Mouse (Mus musculus): ENCODE measurements around the gene Ctnnbl1. TPM values are rescaled to one million over a fixed set of nuclear protein-coding genes. Genes with fewer than 3 reads are reported as not detected.

Gene Ctnnbl1
- polyA plus RNA-seq, 1 experiment from 2014 or later = 54.7 TPM

DNA sequence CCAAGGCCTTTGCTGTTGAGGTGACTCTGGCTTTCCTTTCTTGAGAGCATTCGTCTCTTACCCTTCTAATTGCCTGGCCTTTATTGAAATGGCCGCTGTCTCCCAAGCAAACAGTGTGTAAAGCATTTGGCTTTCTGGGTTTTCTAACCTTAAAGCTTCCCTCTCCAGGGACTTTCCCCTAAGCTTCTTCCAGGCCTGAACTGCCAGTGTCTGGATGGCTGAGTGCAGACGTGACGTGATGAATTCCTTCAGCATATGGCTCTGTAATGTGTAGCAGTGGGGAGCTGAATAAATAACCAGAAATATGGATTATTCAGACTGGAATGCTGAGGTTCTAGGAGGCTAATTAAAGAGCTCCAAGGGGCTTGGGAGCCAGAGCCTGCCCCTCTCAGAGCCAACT lies 84.1 kb downstream of the Ctnnbl1 start:
- no peaks in the 10 kb centered on the region for H3K9me3 ChIP-seq (ENCODE audit: control insufficient read depth, low read length)
- H3K27ac ChIP-seq (ENCODE audit: low read length) = no peak overlapping the region
- ATAC-seq (ENCODE audit: low read depth) = no peak
- 87% methylated on average over 4 of the region's 4 CpGs for WGBS
- no peak overlapping the region for H3K9ac ChIP-seq (ENCODE audit: low read length)
- no peaks in the 10 kb centered on the region for H3K4me1 ChIP-seq (replicated peaks; ENCODE audit: control insufficient read depth, insufficient read depth, low read length)
- no peak overlapping the region for H3K4me3 ChIP-seq (ENCODE audit: low read length)
- peaks cover 4% of the 10 kb centered on the region; the same call in 1 of the 2 replicates for H3K36me3 ChIP-seq (ENCODE audit: control insufficient read depth, insufficient read depth, low read length)
- no peaks in the 10 kb centered on the region for H3K27me3 ChIP-seq (ENCODE audit: control insufficient read depth, insufficient read depth, low read depth, low read length)
- H3K4me2 ChIP-seq (ENCODE audit: low read depth, low read length) = no peak overlapping the region

DNA sequence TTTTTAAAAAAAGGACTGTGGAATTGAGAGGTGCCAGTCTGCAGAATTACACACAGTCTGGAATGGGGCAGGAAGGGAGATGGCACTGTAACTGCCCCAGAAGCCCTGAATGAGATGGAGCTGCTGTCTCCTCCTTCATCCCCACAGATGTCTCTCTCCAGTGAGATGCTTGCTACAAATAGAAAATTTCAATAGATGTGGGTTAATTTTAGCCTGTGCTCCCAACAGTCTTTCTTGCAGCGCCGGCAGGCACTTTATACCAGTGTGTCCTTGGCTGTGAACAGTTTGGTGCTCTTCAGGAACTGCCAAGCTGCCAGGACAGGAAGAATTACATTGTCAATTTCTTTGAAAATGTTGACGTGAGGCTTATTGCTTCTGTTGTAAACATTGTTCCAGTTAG lies 86.3 kb downstream of the Ctnnbl1 start:
- Histone ChIP-seq H3K36me3 (ENCODE audit: control insufficient read depth, insufficient read depth, low read length) (peaks cover 4% of the 10 kb centered on the region; the same call in 1 of the 2 replicates), H3K9ac (ENCODE audit: low read length) (no peak overlapping the region), H3K4me3 (ENCODE audit: low read length) (no peak overlapping the region), H3K9me3 (ENCODE audit: control insufficient read depth, low read length) (no peaks in the 10 kb centered on the region), H3K4me2 (ENCODE audit: low read depth, low read length) (no peak overlapping the region), H3K27me3 (ENCODE audit: control insufficient read depth, insufficient read depth, low read depth, low read length) (no peaks in the 10 kb centered on the region), H3K4me1 (replicated peaks; ENCODE audit: control insufficient read depth, insufficient read depth, low read length) (no peaks in the 10 kb centered on the region), H3K27ac (ENCODE audit: low read length) (no peak overlapping the region)
- WGBS = 75% methylated on average over 3 of the region's 3 CpGs
- ATAC-seq (ENCODE audit: low read depth) = no peak

DNA sequence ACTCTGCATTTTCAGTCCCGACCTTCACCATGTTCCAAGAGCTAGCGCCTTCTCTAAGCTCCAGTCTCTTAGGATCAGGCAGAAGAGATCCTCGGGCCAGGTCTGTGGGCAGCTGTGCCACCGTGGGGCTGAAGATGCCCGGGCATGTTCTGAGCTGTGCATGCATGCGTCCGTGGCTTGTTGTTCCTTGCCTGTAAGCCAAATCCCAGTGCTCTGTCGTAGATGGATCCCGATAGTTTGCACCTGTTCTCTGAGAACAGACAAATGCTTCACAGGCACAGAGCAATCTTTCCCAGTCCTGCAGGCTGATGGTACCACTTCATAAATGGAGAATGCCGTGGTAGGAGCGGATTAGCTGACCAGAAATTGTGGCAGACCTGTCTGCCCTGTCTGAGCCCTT lies 87.0 kb downstream of the Ctnnbl1 start:
- Histone ChIP-seq H3K9me3 (ENCODE audit: control insufficient read depth, low read length) (no peaks in the 10 kb centered on the region), H3K27me3 (ENCODE audit: control insufficient read depth, insufficient read depth, low read depth, low read length) (no peaks in the 10 kb centered on the region), H3K4me2 (ENCODE audit: low read depth, low read length) (no peak overlapping the region), H3K36me3 (ENCODE audit: control insufficient read depth, insufficient read depth, low read length) (peaks cover 4% of the 10 kb centered on the region; the same call in 1 of the 2 replicates), H3K4me1 (replicated peaks; ENCODE audit: control insufficient read depth, insufficient read depth, low read length) (no peaks in the 10 kb centered on the region), H3K4me3 (ENCODE audit: low read length) (no peak overlapping the region), H3K27ac (ENCODE audit: low read length) (no peak overlapping the region), H3K9ac (ENCODE audit: low read length) (no peak overlapping the region)
- no peak for ATAC-seq (ENCODE audit: low read depth)
- 93% methylated on average over 11 of the region's 11 CpGs for WGBS

DNA sequence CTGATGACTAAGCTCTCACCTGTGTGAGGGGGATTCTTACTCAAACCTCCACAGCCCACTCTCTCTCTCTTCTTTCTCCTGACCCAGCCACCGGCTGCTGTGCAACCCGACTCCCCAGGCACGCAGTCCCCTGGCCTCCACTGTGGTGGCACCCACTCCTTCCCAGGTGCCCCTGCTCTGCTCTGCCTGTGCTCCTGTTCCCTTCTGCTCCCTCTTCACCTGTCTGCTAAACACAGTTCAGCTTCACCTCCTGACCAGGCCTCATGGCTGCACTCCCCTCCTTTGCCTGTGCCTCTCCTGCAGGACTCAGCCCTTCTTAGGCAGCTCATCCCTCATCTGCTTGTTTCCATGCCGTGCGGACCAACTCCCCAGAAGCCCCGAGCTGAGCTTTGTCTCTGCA lies 92.9 kb downstream of the Ctnnbl1 start:
- 72% methylated on average over 6 of the region's 6 CpGs for WGBS
- no peak overlapping the region for H3K4me2 ChIP-seq (ENCODE audit: low read depth, low read length)
- H3K27me3 ChIP-seq (ENCODE audit: control insufficient read depth, insufficient read depth, low read depth, low read length) = no peaks in the 10 kb centered on the region
- no peak overlapping the region for H3K4me3 ChIP-seq (ENCODE audit: low read length)
- H3K9me3 ChIP-seq (ENCODE audit: control insufficient read depth, low read length) = no peaks in the 10 kb centered on the region
- H3K9ac ChIP-seq (ENCODE audit: low read length) = no peak overlapping the region
- no peak overlapping the region for H3K27ac ChIP-seq (ENCODE audit: low read length)
- no peak for ATAC-seq (ENCODE audit: low read depth)
- no peaks in the 10 kb centered on the region for H3K36me3 ChIP-seq (ENCODE audit: control insufficient read depth, insufficient read depth, low read length)
- H3K4me1 ChIP-seq (replicated peaks; ENCODE audit: control insufficient read depth, insufficient read depth, low read length) = no peaks in the 10 kb centered on the region

DNA sequence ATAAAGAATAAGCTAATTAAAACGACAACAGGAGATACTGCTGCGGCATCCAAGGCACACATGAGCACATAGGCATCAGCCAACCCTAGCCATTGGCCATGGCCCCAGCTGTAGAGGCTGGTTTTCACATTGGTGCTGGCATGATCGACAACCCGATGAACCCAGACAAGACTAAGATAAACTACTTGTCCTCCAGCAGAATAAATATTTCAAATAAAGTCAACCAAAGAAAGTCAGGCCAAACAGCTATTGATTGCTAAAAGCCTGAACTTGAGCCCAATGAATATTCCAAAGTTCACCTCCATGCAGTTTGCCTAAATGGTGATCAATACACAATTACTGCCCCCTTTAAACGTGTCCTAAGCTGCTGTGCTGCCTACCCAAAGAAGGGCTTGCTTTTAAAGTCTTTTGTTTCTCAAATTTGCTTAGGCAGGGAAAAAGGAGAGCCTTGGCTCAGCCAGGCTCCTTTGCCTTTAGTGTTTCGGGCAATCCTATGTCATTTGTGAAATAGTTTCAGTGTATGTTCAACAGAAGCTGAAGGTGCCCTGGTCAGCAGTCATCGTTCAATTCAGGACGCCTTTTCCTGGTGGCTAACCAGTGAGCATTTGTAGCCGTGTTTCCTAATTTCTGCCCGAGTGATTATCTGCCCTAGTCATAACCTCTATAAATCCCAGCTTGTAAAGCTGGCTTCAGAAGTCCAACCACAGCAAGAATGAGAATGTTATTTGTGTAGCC lies 93.6 kb downstream of the Ctnnbl1 start:
- Histone ChIP-seq H3K9me3 (ENCODE audit: control insufficient read depth, low read length) (no peaks in the 10 kb centered on the region), H3K4me3 (ENCODE audit: low read length) (no peak overlapping the region), H3K4me2 (ENCODE audit: low read depth, low read length) (no peak overlapping the region), H3K36me3 (ENCODE audit: control insufficient read depth, insufficient read depth, low read length) (no peaks in the 10 kb centered on the region), H3K9ac (ENCODE audit: low read length) (no peak overlapping the region), H3K4me1 (replicated peaks; ENCODE audit: control insufficient read depth, insufficient read depth, low read length) (no peaks in the 10 kb centered on the region), H3K27me3 (ENCODE audit: control insufficient read depth, insufficient read depth, low read depth, low read length) (no peaks in the 10 kb centered on the region), H3K27ac (ENCODE audit: low read length) (no peak overlapping the region)
- no peak for ATAC-seq (ENCODE audit: low read depth)
- 80% methylated on average over 10 of the region's 10 CpGs for WGBS

GRCm38 (mm10) chr2:157837050-157837449 lies 99.8 kb downstream of the Ctnnbl1 start:
- H3K27me3 ChIP-seq (ENCODE audit: control insufficient read depth, insufficient read depth, low read depth, low read length) = no peaks in the 10 kb centered on the region
- H3K4me3 ChIP-seq (ENCODE audit: low read length) = no peak overlapping the region
- H3K9me3 ChIP-seq (ENCODE audit: control insufficient read depth, low read length) = no peaks in the 10 kb centered on the region
- H3K27ac ChIP-seq (ENCODE audit: low read length) = peak overlapping the region; percentile 52; the same call in 1 of the 2 replicates
- no peak overlapping the region for H3K9ac ChIP-seq (ENCODE audit: low read length)
- H3K36me3 ChIP-seq (ENCODE audit: control insufficient read depth, insufficient read depth, low read length) = no peaks in the 10 kb centered on the region
- H3K4me1 ChIP-seq (replicated peaks; ENCODE audit: control insufficient read depth, insufficient read depth, low read length) = peaks cover 4% of the 10 kb centered on the region; the same call in 1 of the 2 replicates
- 64% methylated on average over 8 of the region's 8 CpGs for WGBS
- no peak overlapping the region for H3K4me2 ChIP-seq (ENCODE audit: low read depth, low read length)
- peak; percentile 77 for ATAC-seq (ENCODE audit: low read depth)

- no peak overlapping the region for H3K4me3 ChIP-seq (ENCODE audit: low read length)
- no peaks in the 10 kb centered on the region for H3K9me3 ChIP-seq (ENCODE audit: control insufficient read depth, low read length)
- H3K9ac ChIP-seq (ENCODE audit: low read length) = no peak overlapping the region
- H3K27me3 ChIP-seq (ENCODE audit: control insufficient read depth, insufficient read depth, low read depth, low read length) = no peaks in the 10 kb centered on the region
- H3K4me1 ChIP-seq (replicated peaks; ENCODE audit: control insufficient read depth, insufficient read depth, low read length) = peaks cover 4% of the 10 kb centered on the region; the same call in 1 of the 2 replicates
- ATAC-seq (ENCODE audit: low read depth) = no peak
- H3K4me2 ChIP-seq (ENCODE audit: low read depth, low read length) = no peak overlapping the region
- no peaks in the 10 kb centered on the region for H3K36me3 ChIP-seq (ENCODE audit: control insufficient read depth, insufficient read depth, low read length)
- 84% methylated on average over 13 of the region's 13 CpGs for WGBS
- H3K27ac ChIP-seq (ENCODE audit: low read length) = no peak overlapping the region
Measured at GRCm38 (mm10) chr2:157838206-157838923, 101.2 kb downstream of the Ctnnbl1 start.

DNA sequence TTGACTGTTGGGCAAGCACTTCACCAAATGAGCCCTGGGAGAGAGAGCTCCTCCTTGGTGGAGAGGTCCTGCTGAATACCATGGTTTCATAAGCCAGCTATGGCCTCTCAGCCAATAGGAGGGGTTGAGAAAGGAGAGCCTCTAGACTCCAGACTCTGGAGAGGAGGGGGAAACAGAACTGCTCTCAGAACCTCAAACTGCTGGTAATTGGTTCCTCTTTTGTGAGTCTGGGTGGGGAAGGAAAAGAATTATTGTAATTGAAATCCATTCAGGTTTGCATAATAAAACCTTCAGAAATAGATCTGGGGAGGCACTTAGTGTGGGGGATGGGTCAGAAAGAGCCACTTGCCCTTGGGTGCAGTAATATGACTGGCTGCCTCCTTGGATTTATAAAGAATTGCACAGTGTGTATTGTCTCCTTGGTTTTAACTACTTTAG lies 103.5 kb downstream of the Ctnnbl1 start:
- no peaks in the 10 kb centered on the region for H3K36me3 ChIP-seq (ENCODE audit: control insufficient read depth, insufficient read depth, low read length)
- no peak for ATAC-seq (ENCODE audit: low read depth)
- no peaks in the 10 kb centered on the region for H3K27me3 ChIP-seq (ENCODE audit: control insufficient read depth, insufficient read depth, low read depth, low read length)
- no peaks in the 10 kb centered on the region for H3K9me3 ChIP-seq (ENCODE audit: control insufficient read depth, low read length)
- H3K4me2 ChIP-seq (ENCODE audit: low read depth, low read length) = no peak overlapping the region
- H3K9ac ChIP-seq (ENCODE audit: low read length) = no peak overlapping the region
- H3K4me1 ChIP-seq (replicated peaks; ENCODE audit: control insufficient read depth, insufficient read depth, low read length) = peaks cover 9% of the 10 kb centered on the region; the same call in 1 of the 2 replicates
- H3K4me3 ChIP-seq (ENCODE audit: low read length) = no peak overlapping the region
- no peak overlapping the region for H3K27ac ChIP-seq (ENCODE audit: low read length)

DNA sequence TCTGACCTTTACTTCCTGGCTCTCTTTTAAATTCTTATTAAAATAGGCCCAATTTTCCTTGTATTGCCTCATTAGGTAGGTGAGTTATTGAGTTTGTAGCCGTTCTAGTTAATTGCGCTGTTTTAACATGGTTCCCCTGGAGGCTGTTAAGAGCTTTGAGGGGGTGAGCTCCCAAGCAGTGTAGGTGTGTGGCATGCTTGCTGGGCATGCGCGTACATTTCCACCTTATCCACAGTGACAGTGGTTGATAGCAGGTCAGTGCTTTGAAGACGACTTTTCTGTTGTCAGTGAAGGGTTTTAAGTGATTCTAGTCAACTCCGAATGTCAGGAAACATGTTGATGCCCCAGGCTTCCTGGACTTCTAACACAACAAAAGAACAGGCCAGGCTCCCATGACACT lies 103.9 kb downstream of the Ctnnbl1 start:
- no peaks in the 10 kb centered on the region for H3K27me3 ChIP-seq (ENCODE audit: control insufficient read depth, insufficient read depth, low read depth, low read length)
- ATAC-seq (ENCODE audit: low read depth) = no peak
- 71% methylated on average over 6 of the region's 6 CpGs for WGBS

More for the DNA sequence above, 103.9 kb downstream of the Ctnnbl1 start:
- Histone ChIP-seq H3K36me3 (ENCODE audit: control insufficient read depth, insufficient read depth, low read length) (no peaks in the 10 kb centered on the region), H3K9me3 (ENCODE audit: control insufficient read depth, low read length) (no peaks in the 10 kb centered on the region), H3K4me2 (ENCODE audit: low read depth, low read length) (no peak overlapping the region), H3K9ac (ENCODE audit: low read length) (no peak overlapping the region), H3K4me1 (replicated peaks; ENCODE audit: control insufficient read depth, insufficient read depth, low read length) (peaks cover 9% of the 10 kb centered on the region; the same call in 1 of the 2 replicates), H3K4me3 (ENCODE audit: low read length) (no peak overlapping the region), H3K27ac (ENCODE audit: low read length) (no peak overlapping the region)

Data from lung, embryonic 16.5 days (tissue).